Mouse (Mus musculus) megakaryocyte progenitor cell, adult 5-6 weeks (primary cell): ENCODE results near the gene Tnnt3. TPM values are rescaled to one million over a fixed set of nuclear protein-coding genes. Genes with fewer than 3 reads are reported as not detected.
A peak's percentile ranks its signal among the peaks of the same experiment; 100 is the strongest.

Experiments used
- ATAC-seq: replicated peaks from 2 replicates; pipeline ENCODE4 v1.8.0; 2016; ENCODE audit warnings: mild to moderate bottlenecking, moderate TSS enrichment, inconsistent platforms; ENCODE audit not compliant: poor library complexity
- total RNA-seq, 2 experiments: library from RNA; stranded (forward) in 1 of 2; stranded (reverse) in 1 of 2; fragments of 157-497, 149-512 nt in 1 of 2; fragments of 200-1000 nt in 1 of 2; gene quantifications; 2 replicates each; pipeline versions ENCODE4 v1.2.3 to v1.2.4; 2015 to 2017

Gene Tnnt3
- total RNA-seq, 2 experiments from 2014 or later = not detected

DNA sequence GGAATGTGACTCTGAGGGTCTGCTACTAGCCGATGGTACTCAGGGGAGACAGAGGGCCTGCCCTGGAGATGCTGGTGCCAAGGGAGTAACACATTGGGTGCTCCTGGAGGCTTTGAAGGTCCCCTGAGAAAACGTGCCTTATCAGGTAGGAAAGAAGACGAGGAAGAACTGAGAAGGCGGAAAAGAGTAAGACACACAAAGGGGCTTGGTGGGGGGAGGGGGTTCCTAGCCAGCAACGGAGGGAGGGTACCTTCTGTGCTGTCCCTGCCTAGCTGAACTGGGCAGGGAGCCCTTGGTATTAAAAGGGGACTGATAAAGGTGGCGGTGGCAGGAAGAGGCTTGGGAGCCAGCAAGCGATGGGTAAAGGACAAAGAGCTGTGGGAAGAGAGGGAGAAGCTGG is 23.0 kb upstream of the Tnnt3 start:
- ATAC-seq = no peak

GRCm38 (mm10) chr7:142476271-142476670 is 22.4 kb upstream of the Tnnt3 start:
- no peak for ATAC-seq

- ATAC-seq = no peak
Observed at GRCm38 (mm10) chr7:142476795-142477452, 21.7 kb upstream of the Tnnt3 start.

DNA sequence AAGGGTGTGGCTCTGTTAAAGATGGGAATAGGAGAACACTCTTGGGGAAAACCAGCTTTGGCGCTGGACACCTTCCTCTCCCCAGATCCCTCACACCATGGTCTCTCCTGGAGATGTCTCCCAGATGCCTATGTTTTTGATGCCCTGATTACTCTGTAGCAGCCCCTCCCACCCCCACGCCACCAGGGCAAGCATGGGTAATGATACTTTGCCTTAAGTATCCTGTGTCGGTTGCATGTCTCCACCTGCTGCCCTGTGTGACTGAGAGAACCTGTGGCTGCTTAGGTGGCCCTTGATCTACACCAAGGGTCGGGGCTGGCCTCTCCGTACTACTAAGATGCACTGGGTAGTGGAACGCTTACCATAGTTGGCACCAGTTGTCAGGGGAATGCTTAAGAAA is 20.6 kb upstream of the Tnnt3 start:
- no peak for ATAC-seq

DNA sequence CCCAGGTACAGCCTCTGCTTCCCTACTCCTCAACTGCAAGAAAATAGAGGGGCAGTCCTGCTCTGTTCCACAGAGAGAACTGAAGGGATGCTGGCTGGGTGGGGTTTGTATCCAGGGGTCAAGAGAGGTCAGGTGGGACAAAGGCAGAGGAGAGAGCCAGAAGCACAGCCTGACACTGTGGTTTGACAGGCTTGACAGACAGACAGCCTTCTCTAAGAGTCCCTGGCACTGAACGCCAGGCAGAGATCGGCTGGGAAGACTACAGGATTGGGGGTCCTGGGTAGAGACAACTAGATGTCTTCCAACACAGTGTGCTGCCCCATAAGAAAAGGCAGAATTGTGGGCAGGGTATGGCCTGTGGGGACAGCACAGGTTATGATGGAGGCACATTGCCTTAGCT is 20.1 kb upstream of the Tnnt3 start:
- ATAC-seq = no peak

- ATAC-seq = no peak
Observed at GRCm38 (mm10) chr7:142479307-142479706, 19.3 kb upstream of the Tnnt3 start.

DNA sequence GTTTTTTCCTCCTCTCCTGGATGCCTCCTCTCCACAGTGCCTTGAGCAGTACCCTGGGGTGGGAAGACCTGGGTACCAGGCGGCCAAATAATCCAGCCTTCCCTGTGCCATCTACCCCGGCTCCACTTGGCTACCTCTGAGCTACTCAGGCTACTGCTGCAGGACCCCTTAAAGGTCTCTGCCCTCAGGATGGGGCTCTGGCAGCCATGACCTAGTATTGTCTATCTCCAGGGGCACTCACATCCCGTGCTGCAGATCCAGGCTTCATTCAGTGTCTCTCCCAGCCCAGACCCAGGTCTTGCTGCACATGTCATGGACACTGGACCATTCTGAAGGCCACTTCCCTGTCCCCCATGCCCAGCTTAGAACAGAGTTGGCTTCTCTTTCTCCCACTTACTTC is 18.8 kb upstream of the Tnnt3 start:
- ATAC-seq = no peak

- ATAC-seq = no peak
Observed at GRCm38 (mm10) chr7:142480661-142481060, 18.0 kb upstream of the Tnnt3 start.

GRCm38 (mm10) chr7:142481186-142481567 is 17.5 kb upstream of the Tnnt3 start:
- peak; percentile 62 for ATAC-seq

DNA sequence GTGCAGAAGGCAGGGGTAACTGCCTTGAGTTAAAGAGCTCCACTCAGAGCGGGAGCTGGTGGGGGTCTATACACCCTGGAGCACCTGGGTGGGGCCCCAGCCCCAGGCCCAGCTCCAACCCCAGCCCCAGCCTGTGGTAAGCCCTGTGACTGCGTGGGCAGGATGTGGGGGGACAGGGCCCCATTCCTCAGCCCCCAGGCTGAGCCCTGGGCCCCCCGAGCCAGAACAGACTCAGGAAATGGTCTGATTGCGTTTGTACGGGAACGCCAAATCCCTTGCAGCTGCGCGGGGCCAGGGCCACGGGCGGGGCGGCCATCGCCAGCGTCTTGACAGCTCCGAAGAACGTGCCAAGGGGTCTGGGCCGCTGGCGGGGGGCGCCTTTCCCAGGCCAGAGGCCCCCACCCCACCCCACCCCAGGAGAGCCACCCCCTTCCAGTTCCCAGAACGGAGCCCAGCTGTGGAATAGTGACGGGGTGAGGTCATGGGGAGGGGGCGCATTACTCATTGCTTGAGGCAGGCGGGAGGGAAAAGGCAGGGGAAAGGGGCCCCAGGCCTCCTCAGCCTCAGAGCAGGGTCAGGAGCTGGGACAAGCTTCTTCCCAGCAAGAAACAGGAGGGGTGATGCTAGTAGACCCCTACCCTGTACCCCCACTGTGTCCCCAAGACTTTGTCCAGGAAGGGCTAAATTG is 16.9 kb upstream of the Tnnt3 start:
- peak; percentile 8; the same call in 1 of the 2 replicates for ATAC-seq

GRCm38 (mm10) chr7:142482256-142482609 is 16.4 kb upstream of the Tnnt3 start:
- ATAC-seq = no peak

DNA sequence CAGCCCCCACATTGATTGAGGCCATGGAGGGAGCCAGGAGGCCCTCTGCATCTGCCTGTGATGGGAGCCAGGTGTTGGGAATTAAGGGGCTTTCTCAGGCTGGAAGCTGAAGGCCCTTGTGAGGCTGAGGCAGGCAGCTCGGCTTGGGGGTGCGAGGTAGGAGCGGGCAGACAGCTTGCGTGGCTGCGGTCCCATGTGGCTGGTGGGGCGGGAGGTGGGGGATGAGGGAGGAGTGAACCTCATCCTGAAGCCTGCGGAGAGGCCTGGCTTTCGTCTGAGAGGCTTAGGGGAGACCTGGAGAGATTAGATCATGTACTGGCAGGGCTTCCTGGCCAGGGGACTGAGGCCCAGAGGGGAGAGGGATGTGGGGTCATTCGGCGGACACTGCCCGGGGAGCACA is 15.5 kb upstream of the Tnnt3 start:
- no peak for ATAC-seq

DNA sequence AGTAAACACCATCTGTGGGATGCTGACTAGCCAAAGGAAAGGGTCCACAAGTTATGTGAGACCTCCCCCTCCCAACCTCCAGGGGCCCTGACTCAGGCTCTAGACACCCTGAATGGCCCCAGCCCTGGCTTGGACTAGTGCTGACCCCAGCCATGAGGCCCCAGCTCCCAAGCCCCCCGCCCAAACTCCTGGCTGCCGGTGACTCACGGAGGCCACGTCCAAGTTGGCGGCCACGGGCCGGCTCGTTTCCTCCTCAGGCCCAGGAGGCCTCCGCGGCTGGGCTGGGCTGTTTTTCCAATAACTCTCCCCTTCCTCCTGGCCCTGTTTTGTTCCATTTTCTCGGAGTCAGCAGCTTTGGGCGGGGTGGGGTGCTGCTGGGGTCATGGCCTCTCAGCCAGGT is 13.9 kb upstream of the Tnnt3 start:
- no peak for ATAC-seq

- no peak for ATAC-seq
Observed at GRCm38 (mm10) chr7:142486751-142487162, 11.9 kb upstream of the Tnnt3 start.

DNA sequence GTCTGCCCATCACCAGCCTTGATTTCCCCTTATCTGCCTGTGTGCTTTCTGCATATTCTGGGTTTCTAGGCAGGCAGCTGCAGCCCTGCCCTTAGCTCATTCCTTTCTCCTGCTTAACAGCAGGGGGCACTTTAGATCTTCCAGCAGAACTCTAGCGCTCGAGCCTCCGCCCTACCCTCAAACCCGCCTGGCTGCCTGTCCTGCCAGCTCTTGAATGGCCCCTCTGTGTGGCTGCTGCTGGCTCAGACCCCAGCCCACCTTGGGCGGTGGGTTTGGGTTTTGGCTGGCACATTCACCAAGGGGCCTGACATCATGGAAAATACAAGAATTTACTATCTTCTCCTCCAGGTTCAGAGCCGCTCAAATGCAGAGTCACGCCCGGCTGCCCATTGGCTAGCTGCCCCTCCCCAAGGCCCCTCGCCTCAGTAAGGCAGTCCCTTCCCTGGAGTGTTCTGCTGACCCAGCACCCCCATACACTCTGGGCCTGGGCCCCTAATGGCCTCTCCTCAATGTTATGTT is 11.2 kb upstream of the Tnnt3 start:
- peak; percentile 52 for ATAC-seq

GRCm38 (mm10) chr7:142488053-142488452 is 10.6 kb upstream of the Tnnt3 start:
- ATAC-seq = no peak

DNA sequence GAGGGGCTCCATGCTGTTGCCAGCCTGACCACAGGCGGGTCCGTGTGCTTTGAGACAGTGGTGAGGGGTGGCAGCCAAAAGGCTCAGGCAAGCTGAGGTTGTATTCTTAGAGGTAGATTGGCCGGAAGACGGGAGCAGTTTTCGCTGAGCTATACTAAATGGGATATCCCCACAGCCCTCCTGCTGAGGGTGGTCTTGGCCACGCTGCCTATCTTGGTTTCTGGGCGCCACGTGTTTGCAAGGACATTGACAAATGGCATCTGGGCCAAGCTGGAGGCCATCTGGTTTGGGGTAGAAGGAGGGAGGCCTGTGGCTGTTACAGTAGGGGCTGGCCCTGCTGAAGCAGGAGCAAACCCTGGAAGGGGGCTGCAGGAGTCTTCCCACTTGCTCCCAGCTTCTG is 5.1 kb upstream of the Tnnt3 start:
- ATAC-seq = no peak

DNA sequence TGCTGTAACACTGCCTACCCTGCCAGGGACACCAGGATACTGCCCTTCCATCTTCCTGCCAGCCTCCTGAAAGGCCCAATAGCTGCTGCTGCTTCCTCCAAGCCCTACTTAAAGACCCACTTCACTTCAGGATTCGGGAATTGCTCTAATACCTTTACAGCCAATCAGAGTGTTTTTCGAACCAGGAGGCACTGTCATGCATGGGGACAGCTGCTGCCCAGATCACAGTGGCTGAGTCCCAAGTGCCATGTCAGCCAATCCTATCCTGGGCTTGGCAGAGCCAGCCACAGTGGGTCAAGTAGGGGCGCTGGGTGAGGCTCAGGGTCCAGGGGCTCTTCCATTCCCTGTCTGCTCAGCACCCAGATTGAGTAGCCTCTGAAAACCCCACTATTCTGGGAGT is 2.5 kb upstream of the Tnnt3 start:
- ATAC-seq = no peak

- ATAC-seq = no peak
Observed at GRCm38 (mm10) chr7:142496800-142497199, 1.8 kb upstream of the Tnnt3 start.

GRCm38 (mm10) chr7:142497775-142498174 is 861 bp upstream of the Tnnt3 start:
- ATAC-seq = peak; percentile 71

DNA sequence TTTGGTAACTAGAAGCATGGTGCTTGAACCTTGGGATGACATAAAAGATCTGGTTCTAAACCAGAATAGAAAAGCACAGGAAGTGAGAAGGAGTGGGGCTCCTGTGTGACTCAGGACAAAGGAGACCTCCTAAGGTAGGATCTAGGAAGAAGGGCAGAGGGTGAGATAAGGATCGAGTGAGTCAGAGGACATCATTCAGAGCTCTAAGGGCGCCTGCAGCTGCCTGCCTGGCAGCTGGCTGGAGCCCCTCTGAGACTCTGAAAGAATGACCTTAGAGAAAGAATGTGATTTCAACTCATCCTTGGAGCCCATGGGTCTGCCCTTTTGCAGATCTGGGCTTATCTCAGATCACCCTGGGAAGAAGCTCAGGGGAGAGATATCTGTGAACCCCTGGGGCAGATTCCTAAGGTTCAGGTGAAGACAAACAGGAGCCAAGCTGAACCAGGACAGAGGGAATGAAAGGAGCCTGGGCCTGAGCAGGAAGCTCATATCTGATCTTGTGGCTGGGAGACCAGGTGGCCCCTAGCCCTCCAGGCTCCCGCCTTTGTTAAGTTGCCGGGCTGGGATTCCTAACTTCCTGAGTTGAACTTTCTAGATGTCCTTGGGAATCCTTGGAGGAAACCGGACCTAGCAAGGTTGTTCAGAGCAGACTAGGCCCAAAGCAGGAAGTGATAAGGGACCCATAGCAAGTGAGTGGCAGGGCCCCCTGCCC is 530 bp downstream of the Tnnt3 start:
- no peak for ATAC-seq

DNA sequence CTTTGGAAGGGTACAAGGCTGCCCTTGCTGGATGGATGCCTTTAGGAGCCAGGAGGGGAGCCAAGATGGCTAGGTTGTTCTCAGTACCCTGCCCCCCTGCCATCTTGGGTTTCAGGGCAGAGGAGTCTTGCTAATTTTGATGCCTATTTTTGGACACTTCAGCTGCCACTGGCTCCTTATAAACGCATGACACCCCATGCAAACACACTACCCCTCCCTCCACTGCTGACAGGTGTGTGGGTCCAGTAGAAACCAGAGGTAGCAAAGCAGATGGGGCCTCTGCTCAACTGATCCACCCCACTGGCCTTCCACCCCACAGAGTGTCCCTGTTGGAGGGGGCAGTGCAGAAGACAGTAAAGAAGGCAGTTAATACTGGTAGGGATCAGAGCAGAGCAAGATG is 1.4 kb downstream of the Tnnt3 start:
- ATAC-seq = no peak
